Mouse (Mus musculus) bone marrow macrophage, adult 2 months (primary cell): ENCODE measurements at regions not wholly inside any gene's neighbourhood (a gene's known extent, or its start where the extent isn't known, plus 50 kb on each side); places are given as distances from the start of the nearest gene placed in this dataset.

Experiments used
- CTCF ChIP-seq: IDR thresholded peaks from 2 replicates; pipeline ENCODE4 v1.5.1; 2012; ENCODE audit warnings: low read depth, mild to moderate bottlenecking, low read length, moderate library complexity
- POLR2A ChIP-seq: IDR thresholded peaks from 2 replicates; pipeline ENCODE4 v1.6.1; 2012; ENCODE audit warnings: mild to moderate bottlenecking, low read depth, low read length, borderline replicate concordance

DNA sequence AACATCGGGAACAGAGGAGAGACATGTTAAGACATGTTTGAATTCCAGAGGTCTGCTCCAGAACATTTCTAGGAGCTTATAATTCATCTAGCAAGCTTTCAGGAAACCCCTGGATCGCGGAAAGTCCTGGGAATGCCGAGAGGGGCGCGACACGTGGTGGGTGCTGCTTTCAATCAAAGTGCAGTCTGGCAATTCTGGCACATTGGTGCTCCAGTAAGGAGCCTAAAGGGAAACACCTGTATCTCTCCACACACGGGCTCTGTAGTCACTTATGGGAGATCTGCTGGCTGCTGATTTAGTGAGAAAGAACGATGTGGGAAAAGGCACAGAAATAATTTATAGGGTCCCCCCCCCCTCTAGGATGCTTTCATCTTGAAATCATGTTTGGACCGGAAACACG lies 116.4 kb upstream of the L3mbtl3 start:
- no peak for TF ChIP-seq POLR2A
- TF ChIP-seq CTCF: no peak
